Mouse (Mus musculus) limb, embryonic 13.5 days (tissue): ENCODE measurements around the gene Arhgef40. TPM values are rescaled to one million over a fixed set of nuclear protein-coding genes. Genes with fewer than 3 reads are reported as not detected.
A peak's percentile ranks its signal among the peaks of the same experiment; 100 is the strongest.
"Not testable (repeated sequence)": the region's sequence is repeated elsewhere in the genome, so short reads cannot be mapped to it uniquely, and the experiment has no call there.

Experiments used
- ATAC-seq: fragments of 200-750 bp; cut with Nextera tagmentation; 2 replicates; pipeline ENCODE4 v1.8.0; 2017; ENCODE audit warnings: low read depth, moderate number of reproducible peaks, moderate TSS enrichment; ENCODE audit not compliant: low FRiP score
- H3K27ac ChIP-seq: fragments of 300-500 bp; sonication (generic); 2 replicates; pipeline ENCODE4 v1.5.1; 2015; ENCODE audit warnings: inconsistent platforms, mild to moderate bottlenecking, moderate library complexity
- H3K27me3 ChIP-seq: fragments of 300-500 bp; sonication (generic); 2 replicates; pipeline ENCODE4 v1.6.1; 2015; ENCODE audit warnings: mild to moderate bottlenecking, inconsistent platforms
- H3K36me3 ChIP-seq: fragments of 300-500 bp; sonication (generic); 2 replicates; pipeline ENCODE4 v1.6.1; 2015; ENCODE audit warnings: inconsistent platforms, mild to moderate bottlenecking, moderate library complexity
- H3K4me1 ChIP-seq: fragments of 300-500 bp; sonication (generic); 2 replicates; pipeline ENCODE4 v1.6.1; 2015; ENCODE audit warnings: inconsistent platforms
- H3K4me2 ChIP-seq: fragments of 300-500 bp; sonication (generic); replicated peaks from 2 replicates; pipeline ENCODE4 v1.6.1; 2015; ENCODE audit warnings: inconsistent platforms, mild to moderate bottlenecking, moderate library complexity
- H3K4me3 ChIP-seq: fragments of 300-500 bp; sonication (generic); 2 replicates; pipeline ENCODE4 v1.5.1; 2015; ENCODE audit warnings: moderate library complexity, mild to moderate bottlenecking, inconsistent platforms
- H3K9ac ChIP-seq: fragments of 300-500 bp; sonication (generic); 2 replicates; pipeline ENCODE4 v1.6.1; 2015; ENCODE audit warnings: mild to moderate bottlenecking, inconsistent platforms
- H3K9me3 ChIP-seq: fragments of 300-500 bp; sonication (generic); 2 replicates; pipeline ENCODE4 v1.6.1; 2016; ENCODE audit warnings: inconsistent platforms
- WGBS: fragments of 180-500 bp; shearing (Covaris S2); methylation state at CpG from one replicate; pipeline ENCODE4 v1.1.7; 2015; 5-methylcytosine and 5-hydroxymethylcytosine counted together
- polyA plus RNA-seq: library from polyadenylated mRNA; unstranded; fragments of >200 nt; fragmentation: Nextera tagmentation; extraction: Ambion mirVana; gene quantifications from 2 replicates; pipeline ENCODE4 v1.2.1, GENCODE M21; 2015

Arhgef40 gene
- polyA plus RNA-seq, 1 experiment from 2014 or later: 203 TPM

DNA sequence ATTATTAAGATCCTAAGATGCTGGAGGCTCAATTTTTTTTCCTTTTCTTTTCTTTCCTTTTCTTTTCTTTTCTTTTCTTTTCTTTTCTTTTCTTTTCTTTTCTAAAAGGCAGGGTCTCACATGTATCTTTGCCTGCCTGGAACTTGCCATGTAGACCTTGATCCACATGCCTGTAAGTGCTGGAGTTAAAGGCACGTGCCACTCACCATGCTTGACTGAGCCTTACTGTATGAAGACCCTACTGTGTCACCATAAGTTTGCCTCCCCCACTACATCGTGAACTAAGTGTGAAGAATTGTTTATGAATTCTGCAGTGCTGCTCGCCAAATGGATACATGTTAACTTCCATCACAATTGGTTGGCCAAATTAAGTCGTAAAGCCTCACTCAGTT, 36.6 kb downstream of the Arhgef40 start:
- Histone ChIP-seq H3K4me2 (peak overlapping the region; percentile 73), H3K36me3 (no peaks in the 10 kb centered on the region; the same call in 1 of the 2 replicates), H3K9me3 (no peaks in the 10 kb centered on the region), H3K4me3 (peak overlapping the region; percentile 62), H3K27ac (peak overlapping the region; percentile 99), H3K9ac (0 out of 2 replicates have a peak overlapping the region, but pooled peaks have one; percentile 89), H3K4me1 (peaks cover 45% of the 10 kb centered on the region), H3K27me3 (no peaks in the 10 kb centered on the region)
- WGBS: 64% methylated on average over 4 of the region's 4 CpGs
- ATAC-seq: no peak

DNA sequence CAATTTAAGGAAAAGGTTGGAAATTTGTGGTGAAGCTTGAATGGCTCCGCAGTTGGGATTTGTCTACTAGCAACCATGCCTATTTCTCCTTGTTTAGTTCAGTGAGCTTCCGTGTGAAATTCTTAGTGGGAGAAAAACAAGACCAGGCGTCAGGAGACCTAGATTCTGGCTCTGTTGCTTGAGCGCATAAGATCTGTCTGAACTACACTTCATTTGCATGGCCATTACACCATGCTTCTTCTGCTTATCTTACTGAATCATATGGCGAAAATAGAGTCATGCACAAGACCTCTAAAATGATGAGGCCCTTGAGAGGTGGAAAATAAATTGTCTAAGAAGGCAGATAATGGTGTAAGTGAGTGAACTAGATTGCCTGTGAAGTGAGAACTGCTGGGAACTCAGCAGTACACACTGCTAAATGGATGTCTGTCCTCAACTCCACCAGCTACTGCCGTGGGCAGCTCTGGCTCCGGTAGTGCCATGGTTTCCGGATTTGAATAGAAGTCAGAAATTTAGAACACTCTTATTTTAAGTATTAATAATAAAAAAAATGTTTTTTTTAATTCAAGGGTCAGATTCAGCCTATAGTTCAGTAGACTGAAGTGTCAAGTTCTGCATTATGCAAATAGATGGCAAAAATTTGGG, 37.2 kb downstream of the Arhgef40 start:
- Histone ChIP-seq H3K9me3 (no peaks in the 10 kb centered on the region), H3K9ac (no peak overlapping the region), H3K4me2 (no peak overlapping the region; the same call in 1 of the 2 replicates), H3K36me3 (no peaks in the 10 kb centered on the region; the same call in 1 of the 2 replicates), H3K4me3 (no peak overlapping the region), H3K27ac (peak overlapping the region; percentile 99; the same call in 1 of the 2 replicates), H3K4me1 (peaks cover 39% of the 10 kb centered on the region), H3K27me3 (no peaks in the 10 kb centered on the region)
- ATAC-seq: no peak
- 90% methylated on average over 8 of the region's 8 CpGs for WGBS

DNA sequence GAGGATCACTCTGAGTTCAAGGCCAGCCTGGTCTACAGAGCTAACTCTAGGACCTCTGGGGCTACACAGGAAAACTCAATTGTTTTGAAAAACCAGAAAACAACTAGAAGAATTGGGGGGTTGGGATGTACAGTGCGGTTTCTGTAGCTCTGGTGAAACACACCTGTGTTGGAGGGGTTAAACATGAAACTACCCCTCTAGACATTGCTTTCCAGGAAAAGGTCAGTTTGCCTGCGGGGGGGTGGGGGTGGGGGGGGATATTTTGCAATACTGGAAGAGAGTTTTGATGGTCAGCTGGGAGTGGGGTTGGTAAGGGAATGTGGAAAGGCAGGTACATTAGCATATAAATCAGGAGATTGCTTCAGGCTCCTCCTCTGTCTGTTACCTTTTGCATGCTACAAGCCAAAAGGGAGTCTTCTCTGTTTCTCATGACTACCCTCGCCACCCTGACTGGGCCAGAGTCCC, 37.8 kb downstream of the Arhgef40 start:
- Histone ChIP-seq H3K4me1 (peaks cover 36% of the 10 kb centered on the region), H3K9me3 (no peaks in the 10 kb centered on the region), H3K27me3 (no peaks in the 10 kb centered on the region), H3K9ac (peak overlapping the region; percentile 54; the same call in 1 of the 2 replicates), H3K4me3 (peak overlapping the region; percentile 35), H3K27ac (peak overlapping the region; percentile 87), H3K4me2 (peak overlapping the region; percentile 64), H3K36me3 (no peaks in the 10 kb centered on the region; the same call in 1 of the 2 replicates)
- WGBS: 56% methylated on average over 3 of the region's 3 CpGs
- ATAC-seq: no peak

DNA sequence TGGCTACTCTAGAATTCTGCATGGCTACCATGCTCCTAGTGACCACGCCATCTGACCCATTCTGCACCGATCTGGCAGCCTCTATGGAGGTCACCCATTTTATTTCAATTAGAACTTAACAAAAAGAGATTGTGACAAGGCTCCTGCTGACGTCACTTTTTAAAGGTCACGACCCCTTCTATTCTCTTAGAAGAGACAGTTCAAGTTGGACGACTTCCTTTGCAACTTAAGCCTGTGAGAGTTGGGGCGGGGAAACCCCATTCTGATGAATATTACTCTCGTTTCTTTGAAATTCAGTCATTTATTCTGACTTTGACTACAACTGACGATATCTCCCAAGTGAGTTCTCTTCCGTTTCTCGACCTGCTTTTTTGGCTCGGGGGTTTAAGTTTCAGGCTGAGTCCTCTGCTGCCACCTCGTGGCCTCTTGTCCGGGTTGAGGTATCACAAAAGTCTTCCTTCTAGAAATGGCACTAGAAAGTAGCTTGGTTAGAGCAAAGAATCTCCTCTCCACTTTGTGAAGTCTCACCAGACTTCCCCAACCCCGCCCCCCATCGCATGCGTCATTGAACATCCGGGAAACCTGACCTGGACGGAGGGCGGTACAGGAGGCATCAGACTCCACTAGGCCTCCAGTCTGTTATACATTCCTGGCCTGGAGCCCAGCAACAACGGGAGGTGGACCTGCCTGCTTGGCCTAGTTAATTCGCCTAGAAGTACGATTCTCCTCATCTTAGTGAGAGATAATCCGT, 38.4 kb downstream of the Arhgef40 start:
- Histone ChIP-seq H3K4me1 (peaks cover 36% of the 10 kb centered on the region), H3K36me3 (no peaks in the 10 kb centered on the region; the same call in 1 of the 2 replicates), H3K27ac (peak overlapping the region; percentile 87), H3K9ac (peak overlapping the region; percentile 54), H3K4me3 (peak overlapping the region; percentile 35), H3K27me3 (no peaks in the 10 kb centered on the region), H3K9me3 (no peaks in the 10 kb centered on the region), H3K4me2 (peak overlapping the region; percentile 64)
- peak; percentile 51 for ATAC-seq
- WGBS: 5% methylated on average over 23 of the region's 23 CpGs

DNA sequence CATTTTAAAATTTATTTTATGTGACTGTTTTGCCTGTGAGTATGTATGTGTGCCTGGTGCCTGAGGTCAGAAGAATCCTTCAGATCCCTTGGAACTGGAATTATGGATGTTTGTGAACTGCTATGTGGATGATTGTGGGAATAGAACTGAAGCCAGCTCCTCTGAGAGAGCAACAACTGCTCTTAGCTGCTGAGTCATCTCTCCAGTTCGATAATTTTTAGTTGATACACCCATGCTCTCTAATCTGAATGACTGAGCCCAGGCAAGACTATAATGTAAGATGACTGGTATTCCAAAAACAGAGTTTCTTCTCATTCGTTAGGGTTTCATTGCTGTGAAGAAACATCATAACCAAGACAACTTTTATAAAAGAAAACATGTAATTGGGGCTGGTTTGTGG, 39.6 kb downstream of the Arhgef40 start:
- H3K27ac ChIP-seq: no peak overlapping the region
- H3K9me3 ChIP-seq: no peaks in the 10 kb centered on the region
- no peaks in the 10 kb centered on the region for H3K36me3 ChIP-seq
- WGBS: 89% methylated on average over 2 of the region's 2 CpGs
- no peak overlapping the region for H3K9ac ChIP-seq
- H3K4me1 ChIP-seq: peaks cover 27% of the 10 kb centered on the region
- ATAC-seq: no peak
- H3K4me3 ChIP-seq: no peak overlapping the region
- H3K27me3 ChIP-seq: no peaks in the 10 kb centered on the region
- no peak overlapping the region for H3K4me2 ChIP-seq

DNA sequence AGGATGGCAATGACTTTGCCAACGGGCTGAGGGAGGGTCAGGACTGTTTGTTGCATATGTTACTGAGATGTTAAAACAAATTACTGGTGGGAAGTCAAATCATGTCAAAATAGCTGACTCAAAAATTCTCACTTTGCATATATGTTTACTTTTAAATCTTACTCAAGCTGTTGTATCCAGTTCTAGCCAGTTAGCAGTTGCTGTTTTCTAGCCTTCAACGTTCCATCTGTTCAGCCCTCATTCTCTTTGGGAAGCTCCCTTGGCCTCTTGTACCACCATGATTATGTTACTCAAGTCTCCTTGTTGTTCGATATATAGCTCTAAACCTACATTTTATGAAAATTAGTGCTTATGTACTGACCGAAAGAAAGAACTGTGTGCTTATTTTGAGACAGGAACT, 41.8 kb downstream of the Arhgef40 start:
- H3K27me3 ChIP-seq: no peaks in the 10 kb centered on the region
- peaks cover 19% of the 10 kb centered on the region for H3K4me1 ChIP-seq
- WGBS: 86% methylated on average over 4 of the region's 4 CpGs
- H3K36me3 ChIP-seq: no peaks in the 10 kb centered on the region
- H3K9me3 ChIP-seq: no peaks in the 10 kb centered on the region
- H3K4me2 ChIP-seq: no peak overlapping the region
- ATAC-seq: no peak
- no peak overlapping the region for H3K27ac ChIP-seq
- no peak overlapping the region for H3K9ac ChIP-seq
- no peak overlapping the region for H3K4me3 ChIP-seq

DNA sequence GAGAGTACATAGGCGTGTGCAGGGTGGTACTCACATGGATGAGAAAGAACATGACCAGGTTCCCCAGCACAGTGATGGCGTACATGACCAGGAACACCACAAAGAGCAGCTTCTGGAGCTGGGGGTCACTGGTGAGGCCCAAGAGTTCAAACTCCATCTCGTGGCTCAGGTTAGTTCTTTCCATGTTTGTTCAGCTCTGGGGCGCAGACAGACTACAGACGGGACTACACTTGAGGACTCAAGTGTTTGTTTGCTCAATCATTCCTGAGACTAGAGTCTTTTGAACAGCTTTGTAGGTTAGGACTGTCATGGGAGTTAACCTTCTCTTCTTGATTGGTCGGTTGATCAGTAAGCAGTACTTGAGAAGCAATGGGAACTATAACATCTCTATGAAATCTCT, 51.4 kb downstream of the Arhgef40 start:
- no peak overlapping the region for H3K4me3 ChIP-seq
- no peak overlapping the region for H3K4me2 ChIP-seq
- no peaks in the 10 kb centered on the region for H3K9me3 ChIP-seq
- WGBS: 92% methylated on average over 6 of the region's 6 CpGs
- no peaks in the 10 kb centered on the region for H3K36me3 ChIP-seq
- no peaks in the 10 kb centered on the region for H3K27me3 ChIP-seq
- H3K9ac ChIP-seq: no peak overlapping the region
- no peak for ATAC-seq
- no peaks in the 10 kb centered on the region for H3K4me1 ChIP-seq
- no peak overlapping the region for H3K27ac ChIP-seq

DNA sequence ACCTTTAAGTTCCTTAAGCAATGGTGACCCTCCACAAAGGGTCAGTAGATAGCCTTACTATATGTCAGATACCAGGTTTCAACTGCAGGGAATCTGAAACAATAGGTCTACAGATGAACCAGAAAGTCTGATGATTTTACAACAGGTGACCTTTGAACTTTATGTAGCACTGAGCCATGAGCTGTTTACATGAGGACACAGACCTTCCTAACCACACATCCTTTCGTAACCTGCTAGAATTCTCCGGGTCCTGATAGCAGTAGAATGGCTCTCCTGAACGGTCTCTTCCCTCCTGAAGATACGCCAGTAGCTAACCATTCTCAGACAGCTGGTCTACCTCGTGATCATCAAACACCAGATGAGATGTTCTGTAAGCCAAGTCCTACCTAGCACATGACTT, 54.8 kb downstream of the Arhgef40 start:
- WGBS: 86% methylated on average over 5 of the region's 5 CpGs
- Histone ChIP-seq H3K4me1 (no peaks in the 10 kb centered on the region), H3K9me3 (no peaks in the 10 kb centered on the region), H3K9ac (no peak overlapping the region), H3K4me3 (no peak overlapping the region), H3K27ac (no peak overlapping the region), H3K4me2 (no peak overlapping the region), H3K36me3 (no peaks in the 10 kb centered on the region), H3K27me3 (0 out of 2 replicates have a peak, but pooled peaks cover 5% of the 10 kb centered on the region)
- ATAC-seq: no peak

DNA sequence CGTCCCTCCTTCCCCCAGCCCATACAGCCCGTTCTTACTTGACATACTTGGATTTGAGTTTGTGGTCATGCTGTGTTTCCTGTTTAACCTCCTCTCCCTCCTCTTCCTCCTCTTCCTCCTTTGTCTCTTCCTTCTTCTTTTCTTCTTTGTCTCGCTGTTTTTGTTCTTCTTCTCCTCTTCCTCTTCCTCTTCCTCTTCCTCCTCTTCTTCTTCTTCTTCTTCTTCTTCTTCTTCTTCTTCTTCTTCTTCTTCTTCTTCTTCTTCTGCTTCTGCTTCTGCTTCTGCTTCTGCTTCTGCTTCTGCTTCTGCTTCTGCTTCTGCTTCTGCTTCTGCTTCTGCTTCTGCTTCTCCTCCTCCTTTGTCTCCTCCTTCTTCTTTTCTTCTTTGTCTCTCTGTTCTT, 57.8 kb downstream of the Arhgef40 start, which contains the start of gene Olfr221:
TSS of gene Olfr221 (minus strand) at position 101 of the 400 bp plus-strand sequence.
- not testable (repeated sequence) for H3K9me3 ChIP-seq, H3K27me3 ChIP-seq, H3K27ac ChIP-seq, H3K4me3 ChIP-seq, H3K36me3 ChIP-seq, ATAC-seq, H3K9ac ChIP-seq, H3K4me2 ChIP-seq, H3K4me1 ChIP-seq
- WGBS: 70% methylated on average over 3 of the region's 3 CpGs

DNA sequence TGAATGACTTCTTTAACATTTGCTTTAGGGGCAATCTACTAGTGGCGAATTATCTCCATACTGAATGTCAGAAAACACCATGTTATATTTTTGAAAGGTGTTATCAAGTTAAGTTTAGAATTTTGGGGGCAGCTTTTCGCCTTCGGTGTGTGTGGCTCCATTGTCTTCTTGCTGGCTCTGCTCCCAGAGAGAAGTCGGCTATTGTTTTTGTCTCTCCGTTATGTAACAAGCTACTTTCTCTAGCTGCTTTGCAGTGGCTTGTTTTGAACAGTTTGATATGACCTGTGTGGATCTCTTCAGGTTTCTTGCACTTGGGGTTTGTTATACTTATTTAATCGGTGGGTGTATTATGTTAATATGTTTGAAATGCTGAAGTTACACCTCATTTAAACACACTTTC, 58.9 kb downstream of the Arhgef40 start:
- WGBS: 77% methylated on average over 6 of the region's 6 CpGs
- H3K27ac ChIP-seq: no peak overlapping the region
- H3K4me2 ChIP-seq: no peak overlapping the region
- 0 out of 2 replicates have a peak, but pooled peaks cover 5% of the 10 kb centered on the region for H3K27me3 ChIP-seq
- no peak overlapping the region for H3K4me3 ChIP-seq
- H3K9me3 ChIP-seq: no peaks in the 10 kb centered on the region
- no peak for ATAC-seq
- no peaks in the 10 kb centered on the region for H3K4me1 ChIP-seq
- H3K36me3 ChIP-seq: no peaks in the 10 kb centered on the region
- H3K9ac ChIP-seq: no peak overlapping the region

DNA sequence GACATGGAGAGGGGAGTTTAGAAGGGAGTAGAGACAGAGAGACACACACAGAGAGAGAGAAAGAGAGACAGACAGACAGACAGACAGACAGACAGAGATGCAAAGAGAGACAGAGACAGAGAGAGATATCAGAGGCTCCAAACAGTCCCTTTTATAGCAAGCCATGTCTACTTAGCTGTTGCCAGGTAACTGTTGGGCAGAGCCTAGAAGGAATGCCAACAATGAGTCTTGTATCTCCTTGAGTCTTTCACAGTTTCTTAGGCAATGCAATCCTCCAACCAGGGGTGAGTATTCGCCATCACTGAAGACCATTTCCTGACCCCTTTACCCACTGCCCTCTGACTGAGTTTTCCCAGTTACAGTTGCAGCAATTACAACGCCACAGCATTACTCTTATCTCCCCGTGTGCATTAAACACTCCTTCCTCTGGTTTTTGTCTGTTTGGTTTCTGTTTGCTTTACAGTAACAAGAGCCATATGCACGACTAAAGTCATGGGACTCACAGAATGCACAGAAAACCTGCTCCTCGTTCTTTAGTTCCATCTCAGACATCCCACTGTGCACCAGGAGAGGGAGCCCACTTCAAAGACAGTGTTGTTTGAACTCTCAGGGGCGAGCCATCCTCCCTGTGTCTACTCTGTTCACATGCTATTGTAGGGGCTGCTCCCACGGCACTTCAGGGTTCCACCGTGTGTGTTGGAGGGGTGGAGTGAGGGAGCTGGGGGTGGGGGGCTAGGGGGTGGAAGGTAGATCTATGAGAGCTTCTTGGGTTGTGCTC, 60.6 kb downstream of the Arhgef40 start:
- no peak for ATAC-seq
- Histone ChIP-seq H3K9me3 (no peaks in the 10 kb centered on the region), H3K27ac (no peak overlapping the region), H3K9ac (no peak overlapping the region), H3K4me2 (0 out of 2 replicates have a peak overlapping the region, but pooled peaks have one; percentile 9), H3K4me3 (no peak overlapping the region), H3K27me3 (0 out of 2 replicates have a peak, but pooled peaks cover 5% of the 10 kb centered on the region), H3K4me1 (no peaks in the 10 kb centered on the region), H3K36me3 (no peaks in the 10 kb centered on the region)
- 11% methylated on average over 8 of the region's 8 CpGs for WGBS
